Mouse (Mus musculus): Measurements from ENCODE around the gene Pou3f3.

- TF ChIP-seq CTCF (IDR thresholded peaks at IDR 0.05; ENCODE audit: borderline replicate concordance, insufficient read depth, low read length): no peak
- no peak for TF ChIP-seq POLR2A (IDR thresholded peaks at IDR 0.05; ENCODE audit: low read depth, low read length)
Observed at GRCm38 (mm10) chr1:42701833-42702611, 6.5 kb downstream of the Pou3f3 start.
